Mouse (Mus musculus): ENCODE results near the gene Tmem237.
A peak's percentile ranks its signal among the peaks of the same experiment; 100 is the strongest.

Tmem237 gene

GRCm38 (mm10) chr1:59119720-59120457 lies at the start of gene Tmem237:
TSS of gene Tmem237 (minus strand) at chr1:59120408.
- DNase-seq (ENCODE audit: low read depth, low spot score), result peak; percentile 79

GRCm38 (mm10) chr1:59169586-59169985 lies 49.4 kb upstream of the Tmem237 start:
- DNase-seq (ENCODE audit: low read depth, low spot score), result no peak

GRCm38 (mm10) chr1:59168556-59168955 lies 48.3 kb upstream of the Tmem237 start:
- DNase-seq (ENCODE audit: low read depth, low spot score), result no peak

GRCm38 (mm10) chr1:59167654-59168425 lies 47.6 kb upstream of the Tmem237 start:
- DNase-seq (ENCODE audit: low read depth, low spot score), result no peak

GRCm38 (mm10) chr1:59166232-59166905 lies 46.2 kb upstream of the Tmem237 start:
- DNase-seq (ENCODE audit: low read depth, low spot score), result no peak

- no peak for DNase-seq (ENCODE audit: low read depth, low spot score)
Measured at GRCm38 (mm10) chr1:59163918-59164317, 43.7 kb upstream of the Tmem237 start.

- no peak for DNase-seq (ENCODE audit: low read depth, low spot score)
Measured at GRCm38 (mm10) chr1:59163030-59163461, 42.8 kb upstream of the Tmem237 start, which contains the start of gene Mpp4. TSS of gene Mpp4 (minus strand) at chr1:59163389.

- DNase-seq (ENCODE audit: low read depth, low spot score), result no peak
Measured at GRCm38 (mm10) chr1:59162309-59163024, 42.3 kb upstream of the Tmem237 start.

- no peak for DNase-seq (ENCODE audit: low read depth, low spot score)
Measured at GRCm38 (mm10) chr1:59161396-59161795, 41.2 kb upstream of the Tmem237 start.

- no peak for DNase-seq (ENCODE audit: low read depth, low spot score)
Measured at GRCm38 (mm10) chr1:59160871-59161270, 40.7 kb upstream of the Tmem237 start.

GRCm38 (mm10) chr1:59159136-59159535 lies 38.9 kb upstream of the Tmem237 start:
- DNase-seq (ENCODE audit: low read depth, low spot score), result no peak

GRCm38 (mm10) chr1:59158498-59158897 lies 38.3 kb upstream of the Tmem237 start:
- DNase-seq (ENCODE audit: low read depth, low spot score), result no peak

- DNase-seq (ENCODE audit: low read depth, low spot score), result no peak
Measured at GRCm38 (mm10) chr1:59157846-59158245, 37.6 kb upstream of the Tmem237 start.

GRCm38 (mm10) chr1:59152346-59152745 lies 32.1 kb upstream of the Tmem237 start:
- no peak for DNase-seq (ENCODE audit: low read depth, low spot score)

GRCm38 (mm10) chr1:59150542-59150941 lies 30.3 kb upstream of the Tmem237 start:
- DNase-seq (ENCODE audit: low read depth, low spot score), result no peak

- no peak for DNase-seq (ENCODE audit: low read depth, low spot score)
Measured at GRCm38 (mm10) chr1:59144543-59144942, 24.3 kb upstream of the Tmem237 start.

GRCm38 (mm10) chr1:59142809-59143208 lies 22.6 kb upstream of the Tmem237 start:
- DNase-seq (ENCODE audit: low read depth, low spot score), result peak; percentile 42

- no peak for DNase-seq (ENCODE audit: low read depth, low spot score)
Measured at GRCm38 (mm10) chr1:59134419-59134818, 14.2 kb upstream of the Tmem237 start.

GRCm38 (mm10) chr1:59128879-59129278 lies 8.7 kb upstream of the Tmem237 start:
- no peak for DNase-seq (ENCODE audit: low read depth, low spot score)

- DNase-seq (ENCODE audit: low read depth, low spot score), result no peak
Measured at GRCm38 (mm10) chr1:59125558-59125957, 5.3 kb upstream of the Tmem237 start.

- no peak for DNase-seq (ENCODE audit: low read depth, low spot score)
Measured at GRCm38 (mm10) chr1:59110524-59110923, 9.7 kb downstream of the Tmem237 start.

- no peak for DNase-seq (ENCODE audit: low read depth, low spot score)
Measured at GRCm38 (mm10) chr1:59102071-59102470, 18.1 kb downstream of the Tmem237 start.
